Mouse (Mus musculus): ENCODE results near the gene Gm36028.

Gene Gm36028

DNA sequence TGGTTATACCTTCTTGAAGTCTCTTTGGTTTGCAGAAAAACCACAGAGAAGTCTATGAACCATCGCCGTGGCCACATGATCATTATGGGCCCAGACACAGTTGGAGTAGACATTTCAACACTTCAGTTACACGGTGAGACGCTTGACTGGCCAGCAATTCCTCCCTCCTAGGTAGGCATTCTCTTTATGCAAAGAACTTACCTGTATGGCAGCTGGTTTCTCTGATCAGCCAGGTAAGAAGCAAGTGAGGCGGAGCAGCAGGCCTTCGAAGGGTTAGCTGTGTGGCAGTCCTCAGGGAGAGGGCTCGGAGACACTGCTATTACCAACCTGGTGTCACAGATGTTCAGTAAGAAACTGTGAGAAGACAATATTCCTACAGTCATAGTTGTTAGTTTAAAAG is 733 bp downstream of the Gm36028 start:
- no peak for DNase-seq (ENCODE audit: extremely low spot score)

DNA sequence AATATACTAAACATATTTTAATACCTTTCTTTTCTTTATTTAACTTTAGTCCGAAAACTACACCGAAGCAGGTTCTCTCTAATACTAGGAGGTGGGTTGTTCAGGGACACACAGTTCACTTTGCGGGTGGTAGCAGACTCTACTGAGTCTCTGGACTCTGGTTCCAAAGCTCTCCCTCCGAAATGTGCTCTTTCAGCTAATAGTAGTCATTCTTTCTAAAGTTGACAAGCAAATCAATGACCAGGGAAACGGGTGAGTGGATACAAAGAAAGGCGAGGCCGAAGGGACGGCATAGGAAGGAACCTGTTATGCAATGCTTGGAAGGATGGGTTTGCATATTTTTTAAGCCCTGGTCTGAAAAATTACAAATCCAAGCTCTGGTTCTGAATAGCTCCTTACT is 3.5 kb downstream of the Gm36028 start:
- DNase-seq (ENCODE audit: extremely low spot score), result no peak

DNA sequence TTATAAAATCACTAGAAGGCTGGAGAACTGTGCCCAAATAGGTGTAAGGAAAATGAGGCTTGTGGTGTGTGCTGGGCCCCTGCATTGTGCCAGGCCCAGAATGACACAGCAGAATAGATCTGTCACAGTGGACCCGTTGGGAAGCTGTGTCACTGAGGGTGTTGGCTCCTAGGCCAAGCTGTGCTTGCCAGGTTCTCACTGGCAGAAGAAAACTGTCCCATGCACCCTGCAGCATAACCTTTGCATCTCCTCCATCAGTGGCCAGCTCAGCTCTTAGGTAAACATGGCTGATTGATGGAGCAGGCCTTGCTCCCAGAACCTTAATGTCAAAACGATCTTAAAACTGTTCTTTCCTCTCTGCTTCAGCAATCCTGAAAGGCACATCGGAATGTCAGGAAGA is 4.6 kb downstream of the Gm36028 start:
- no peak for DNase-seq (ENCODE audit: extremely low spot score)

DNA sequence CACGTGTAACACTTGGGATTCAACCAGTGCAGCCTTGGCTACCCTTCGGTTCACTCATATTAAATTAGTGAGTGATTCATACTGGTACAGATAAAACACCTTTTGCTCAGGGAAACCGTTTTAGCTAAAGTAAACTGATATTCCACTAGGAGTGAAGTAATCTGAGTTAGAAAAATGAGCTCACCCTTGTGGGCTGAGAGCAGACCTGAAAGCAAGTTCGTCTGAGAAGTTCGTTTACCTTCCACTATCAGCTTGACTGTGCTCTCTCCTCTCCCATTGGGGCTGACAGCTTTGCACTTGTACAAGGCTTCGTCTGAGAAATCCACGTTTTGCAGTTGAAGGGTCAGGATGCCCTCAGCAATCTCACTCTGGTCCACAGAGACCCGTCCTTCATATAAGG is 5.4 kb downstream of the Gm36028 start:
- DNase-seq (ENCODE audit: extremely low spot score), result no peak

DNA sequence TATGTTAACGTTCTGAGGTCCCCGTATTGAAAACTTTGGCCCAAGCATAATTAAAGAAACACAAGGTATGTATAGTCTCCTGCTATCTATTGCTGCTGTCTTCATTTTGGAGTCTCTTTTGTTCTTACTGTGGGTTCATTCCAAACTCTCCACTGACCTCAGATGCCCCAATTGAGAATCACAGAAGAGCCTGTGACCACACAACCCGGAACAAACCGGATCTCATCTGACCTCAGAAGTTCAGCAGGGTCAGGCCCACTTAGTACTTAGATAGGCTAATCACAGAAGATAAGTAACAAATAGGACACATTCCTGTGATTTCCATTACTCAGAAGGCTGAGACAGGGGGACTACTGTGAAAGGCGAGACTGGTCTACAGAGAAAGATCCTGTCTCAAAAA is 6.4 kb downstream of the Gm36028 start:
- DNase-seq (ENCODE audit: extremely low spot score), result peak; percentile 18

DNA sequence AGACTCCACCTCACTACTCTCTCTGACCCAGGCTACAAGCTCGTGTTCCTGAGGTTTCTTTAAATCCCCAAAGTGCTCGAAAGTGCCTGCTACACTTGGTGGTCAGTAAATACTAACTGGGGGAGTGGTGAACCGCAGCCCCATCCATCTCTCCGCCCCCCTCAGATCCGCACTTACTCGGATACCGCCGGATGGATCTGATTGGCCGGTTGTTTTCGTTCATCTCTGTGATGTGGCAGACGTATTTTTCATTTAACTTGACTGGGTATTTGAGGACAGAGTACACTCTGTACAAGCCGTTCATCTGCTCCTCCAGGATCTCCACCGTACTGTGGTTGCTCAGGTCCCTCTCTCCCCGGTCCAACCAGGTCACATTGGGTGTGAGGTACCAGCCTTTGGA is 6.9 kb downstream of the Gm36028 start:
- no peak for DNase-seq (ENCODE audit: extremely low spot score)

DNA sequence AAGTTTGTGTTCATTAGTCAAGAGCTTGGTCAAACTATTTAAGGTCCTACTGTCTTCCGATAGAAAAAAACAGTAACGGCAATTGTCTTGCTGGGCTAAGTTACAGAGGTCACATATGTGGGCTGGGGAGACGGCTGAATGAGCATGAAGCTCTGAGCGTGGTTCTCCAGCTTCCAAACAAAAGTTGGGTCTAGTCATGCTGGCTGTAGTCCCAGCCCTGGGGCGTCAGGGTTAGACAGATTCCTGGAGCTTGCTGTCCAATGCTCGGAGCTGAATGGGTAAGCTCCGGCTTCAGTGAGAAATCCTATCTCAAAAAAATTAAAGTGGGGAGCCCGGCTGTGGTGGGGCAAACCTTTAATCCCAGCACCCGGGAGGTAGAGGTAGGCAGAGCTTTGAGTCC is 7.7 kb downstream of the Gm36028 start:
- DNase-seq (ENCODE audit: extremely low spot score), result no peak

DNA sequence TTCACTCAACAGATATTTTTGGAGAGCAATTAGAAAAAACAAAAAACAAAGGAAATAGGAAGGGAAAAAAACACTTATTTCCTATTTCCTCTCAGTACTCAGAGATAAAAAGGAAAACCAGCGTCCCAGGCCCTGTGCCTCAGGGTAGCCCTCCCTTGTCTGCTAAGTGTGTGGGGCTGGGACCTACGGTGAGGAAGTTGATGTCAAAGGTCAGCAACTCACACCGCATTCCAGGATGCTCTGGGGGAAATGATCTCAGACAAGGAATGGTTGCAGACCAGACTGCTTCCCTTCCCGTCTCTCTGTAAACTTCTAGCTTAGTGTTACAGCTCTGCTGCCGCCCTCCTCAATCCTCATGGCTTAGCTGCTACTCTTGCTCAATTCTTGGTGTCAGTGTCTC is 9.6 kb downstream of the Gm36028 start:
- peak; percentile 66 for DNase-seq (ENCODE audit: extremely low spot score)

DNA sequence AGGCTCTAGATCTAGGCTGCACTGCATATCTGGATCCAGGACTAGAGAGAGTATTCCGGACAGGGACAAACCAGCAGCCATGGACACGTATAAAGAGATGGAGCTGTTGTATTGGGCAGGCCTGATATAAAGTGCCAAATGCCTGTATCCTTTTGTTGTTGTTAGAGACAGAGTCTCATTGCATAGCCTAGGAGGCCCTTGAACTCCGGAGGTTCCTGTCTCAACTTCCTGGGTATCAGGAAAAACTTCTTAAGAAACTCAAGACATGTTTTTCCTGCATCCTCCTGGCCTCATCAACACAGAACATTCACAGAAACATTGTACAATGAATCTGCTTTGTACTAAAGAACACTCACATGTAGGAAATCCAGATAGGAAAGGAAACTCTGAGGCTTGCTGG is 13.9 kb downstream of the Gm36028 start:
- DNase-seq (ENCODE audit: extremely low spot score), result no peak

DNA sequence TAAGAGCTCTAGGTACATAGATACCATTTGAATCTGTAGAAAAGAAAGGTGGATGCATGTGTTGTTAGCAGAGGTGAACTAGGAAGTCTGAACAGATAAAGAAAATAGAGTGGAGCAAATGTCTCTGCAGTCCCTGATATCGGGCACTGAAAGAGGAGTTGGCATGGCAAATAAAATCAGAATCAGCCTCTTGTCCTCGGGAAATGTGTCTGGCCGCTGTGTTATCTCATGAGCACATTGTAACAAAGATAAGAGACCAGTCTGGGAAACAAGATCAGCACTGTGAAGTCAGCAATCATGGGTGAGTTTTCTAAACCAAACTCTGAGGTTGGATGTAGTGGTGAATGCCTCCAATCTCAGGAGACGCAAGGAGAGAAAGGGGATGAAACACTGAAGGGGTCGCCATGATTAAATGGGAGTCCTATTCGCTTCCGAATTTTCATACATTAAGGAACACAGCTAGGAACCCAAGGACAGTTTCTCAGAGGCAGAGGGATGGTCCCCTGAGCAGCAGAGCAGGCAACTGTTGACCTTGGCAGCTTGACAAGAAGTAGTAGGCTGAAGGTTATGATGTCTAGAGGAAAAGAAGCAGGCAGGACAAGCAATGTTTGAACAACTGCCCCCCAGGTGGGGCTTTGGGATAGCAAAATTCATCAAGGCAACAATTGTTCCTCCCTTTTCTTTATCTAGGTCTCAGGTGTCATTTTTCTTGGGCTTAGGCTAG is 15.6 kb downstream of the Gm36028 start:
- no peak for DNase-seq (ENCODE audit: extremely low spot score)

DNA sequence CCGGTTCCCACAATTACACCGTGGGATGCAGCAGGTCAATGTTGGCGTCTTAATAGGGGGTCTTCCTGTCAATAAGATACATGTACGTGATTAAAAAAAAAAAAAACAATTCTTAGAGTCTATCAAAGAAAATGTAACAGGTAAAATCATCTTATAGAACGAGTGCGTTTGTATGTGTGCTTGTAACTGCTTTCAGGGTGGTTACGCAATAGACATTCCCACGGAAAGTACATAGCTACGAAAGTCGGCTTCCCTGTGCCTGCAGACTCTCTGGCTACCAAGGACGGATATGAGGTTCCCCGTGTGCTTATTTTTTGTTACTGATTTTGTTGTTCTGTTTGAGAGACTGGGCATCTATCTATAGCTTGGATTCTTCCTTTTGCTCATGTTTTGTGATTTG is 17.2 kb downstream of the Gm36028 start:
- DNase-seq (ENCODE audit: extremely low spot score), result no peak

DNA sequence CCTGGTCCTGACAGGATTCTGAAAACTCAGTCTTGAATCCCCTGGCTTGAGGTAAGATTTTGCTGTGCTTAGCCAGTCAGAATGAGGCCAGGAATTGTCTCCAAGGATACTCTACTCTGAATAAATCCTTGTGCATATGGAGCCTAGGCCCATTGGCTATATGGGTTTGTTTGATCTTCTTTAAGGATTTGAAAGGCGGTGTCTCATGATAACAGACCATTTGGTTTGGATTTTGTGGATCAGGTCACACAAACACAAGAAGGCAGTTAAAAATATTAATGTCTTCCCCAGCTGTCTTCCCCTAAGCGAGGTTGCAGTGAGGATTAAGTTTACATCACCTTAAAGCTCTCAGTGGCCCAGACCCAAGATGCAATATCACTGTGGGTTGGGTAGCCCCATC is 18.5 kb downstream of the Gm36028 start:
- no peak for DNase-seq (ENCODE audit: extremely low spot score)

DNA sequence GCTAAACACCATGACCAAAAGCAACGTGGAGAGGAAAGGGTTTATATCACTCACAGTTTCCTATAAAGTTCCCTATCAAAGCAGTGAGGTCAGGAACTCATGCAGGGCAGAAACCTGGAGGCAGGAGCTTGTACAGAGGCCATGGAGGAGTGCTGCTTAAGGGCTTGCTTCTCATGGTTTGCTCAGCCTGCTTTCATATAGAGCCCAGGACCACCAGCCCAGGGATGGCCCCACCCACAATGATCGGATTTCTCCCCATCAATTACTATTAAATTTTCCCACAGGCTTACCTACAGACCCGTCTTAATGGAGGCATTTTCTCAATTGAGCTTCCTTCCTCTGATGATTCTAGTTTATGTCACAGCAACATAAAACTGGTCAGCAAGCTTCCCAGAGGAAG is 23.4 kb downstream of the Gm36028 start:
- no peak for DNase-seq (ENCODE audit: extremely low spot score)

DNA sequence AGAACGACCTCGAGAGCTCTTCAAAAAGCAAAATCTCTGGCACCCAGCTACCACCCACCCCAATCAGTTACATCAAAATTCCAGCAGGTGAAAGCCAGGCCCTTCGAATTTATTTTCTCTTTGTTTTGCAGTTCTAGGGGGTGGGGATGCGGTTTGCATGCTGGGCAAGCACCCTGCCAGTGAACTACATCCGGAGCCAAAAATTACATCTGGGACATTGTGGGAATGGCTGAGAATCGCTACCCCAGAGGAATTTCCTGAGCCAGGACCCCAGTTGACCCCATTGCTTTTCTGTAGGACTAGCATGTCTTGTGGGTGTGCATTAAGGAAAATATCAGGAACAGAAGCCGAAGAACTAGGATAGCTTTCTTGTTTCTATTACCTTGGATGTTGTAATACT is 29.9 kb downstream of the Gm36028 start:
- DNase-seq (ENCODE audit: extremely low spot score), result no peak

DNA sequence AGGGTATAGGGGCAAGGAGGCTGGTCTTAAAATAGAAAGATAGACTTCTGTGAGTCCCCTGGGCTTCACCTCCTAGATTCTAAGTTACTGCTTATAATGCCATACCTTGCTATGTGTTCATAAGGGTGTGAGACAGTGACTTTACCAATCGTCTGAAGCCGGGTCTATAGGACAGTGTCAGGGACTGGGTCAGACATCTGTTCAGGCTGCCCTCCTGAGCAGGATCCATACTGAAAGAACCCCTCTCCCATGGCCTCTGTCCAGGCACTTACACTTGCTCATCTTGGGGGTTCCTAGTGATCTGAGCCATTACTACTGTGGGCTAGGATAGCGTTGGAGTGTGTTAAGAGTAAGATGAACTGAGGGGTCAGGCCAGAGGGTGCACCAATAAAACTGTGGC is 34.7 kb downstream of the Gm36028 start:
- DNase-seq (ENCODE audit: extremely low spot score), result no peak

DNA sequence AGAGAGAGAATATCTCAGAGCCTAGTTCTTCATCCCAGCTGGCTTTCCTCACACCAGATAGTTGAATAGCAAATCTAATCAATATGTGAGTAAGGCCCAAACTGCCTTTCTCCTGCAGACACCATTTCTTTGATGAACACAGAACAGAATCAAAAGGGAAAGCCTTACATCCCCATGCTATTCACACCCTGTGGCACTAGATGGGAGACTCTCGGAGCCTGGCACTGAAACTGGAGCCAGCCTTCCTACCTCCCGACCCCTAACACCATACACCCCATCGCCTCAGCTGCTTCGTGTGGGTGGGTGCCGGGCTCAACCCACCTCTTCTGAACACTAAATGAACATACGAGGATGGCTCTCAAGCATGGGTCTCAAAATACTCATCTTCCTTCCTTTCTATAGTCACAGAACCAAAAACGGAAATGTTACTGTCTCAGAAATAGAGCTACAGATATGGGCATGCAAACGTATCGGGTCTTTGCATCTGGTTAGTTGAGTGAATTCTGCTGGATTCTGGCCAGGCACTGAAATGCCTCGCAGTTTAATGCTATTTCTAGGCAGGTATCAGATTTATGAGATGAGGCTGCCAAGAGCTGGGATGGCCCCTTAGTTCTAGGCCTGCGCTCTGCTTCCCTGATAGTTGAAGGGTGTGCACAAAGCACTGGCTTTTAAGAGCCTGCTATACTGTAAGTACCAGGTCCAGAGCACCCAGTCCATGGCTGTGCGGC is 36.0 kb downstream of the Gm36028 start:
- no peak for DNase-seq (ENCODE audit: extremely low spot score)

DNA sequence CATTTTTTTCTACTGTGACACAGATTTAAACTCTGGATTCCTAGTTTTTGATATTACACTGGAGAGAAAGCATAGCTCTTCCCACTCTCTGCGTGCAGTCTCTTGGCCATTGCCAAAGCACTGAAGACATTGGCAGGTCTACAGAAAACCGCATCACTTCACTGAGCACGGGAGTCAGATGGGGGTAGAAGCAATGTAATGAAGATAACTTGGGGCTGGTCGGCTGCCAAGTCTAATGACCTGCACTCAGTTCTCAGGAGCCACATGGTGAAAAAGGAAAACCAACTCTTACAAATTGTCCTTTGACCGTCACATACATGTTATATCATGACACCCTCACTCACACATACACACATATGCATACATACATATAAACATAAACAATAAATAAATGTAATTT is 37.0 kb downstream of the Gm36028 start:
- no peak for DNase-seq (ENCODE audit: extremely low spot score)

DNA sequence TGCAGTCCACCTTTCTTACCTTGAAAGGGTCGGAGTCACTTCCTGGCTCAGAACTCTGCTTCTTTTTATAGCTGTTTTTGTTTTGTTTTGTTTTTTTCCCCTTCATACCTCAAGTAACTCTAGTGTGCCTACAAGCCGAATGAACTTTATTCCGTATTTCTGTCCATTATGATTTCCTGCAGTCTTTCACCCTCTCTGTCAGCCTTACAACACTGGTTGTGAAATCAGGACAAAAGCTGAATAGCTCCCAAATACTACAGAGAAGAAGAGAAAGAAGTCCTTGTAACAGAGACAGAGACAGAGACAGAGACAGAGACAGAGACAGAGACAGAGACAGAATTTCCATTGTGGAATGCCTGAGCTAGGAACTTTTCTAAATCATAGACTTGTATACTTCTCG is 43.0 kb downstream of the Gm36028 start:
- DNase-seq (ENCODE audit: extremely low spot score), result no peak

DNA sequence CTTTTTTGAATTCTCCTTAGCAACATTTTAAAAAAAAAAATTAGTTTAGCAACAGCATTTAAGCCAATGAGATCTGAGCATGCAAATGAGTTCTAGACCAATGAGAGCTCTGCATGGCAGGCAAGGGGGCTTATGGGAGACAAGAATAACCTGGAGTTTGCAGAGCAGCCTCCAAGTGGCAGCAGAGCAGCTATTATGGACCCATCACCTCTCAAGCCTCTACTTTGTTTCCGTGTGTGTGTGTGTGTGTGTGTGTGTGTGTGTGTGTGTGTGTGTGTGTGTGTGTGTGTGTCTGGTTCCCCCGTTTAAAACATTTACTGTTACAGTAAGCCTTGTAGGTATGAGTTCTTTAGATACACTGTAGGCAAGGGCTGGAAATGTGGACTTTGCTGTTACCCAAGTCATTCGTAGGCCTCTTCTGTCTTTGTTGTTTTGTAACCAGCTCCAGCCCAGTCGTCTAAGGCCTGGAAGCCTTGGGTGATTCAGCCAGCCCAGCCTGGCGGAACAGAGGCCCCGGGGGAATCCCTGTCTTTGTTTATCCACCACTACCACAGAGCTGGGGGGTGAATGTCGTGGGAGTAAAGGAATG is 46.5 kb downstream of the Gm36028 start:
- peak; percentile 65 for DNase-seq (ENCODE audit: extremely low spot score)

DNA sequence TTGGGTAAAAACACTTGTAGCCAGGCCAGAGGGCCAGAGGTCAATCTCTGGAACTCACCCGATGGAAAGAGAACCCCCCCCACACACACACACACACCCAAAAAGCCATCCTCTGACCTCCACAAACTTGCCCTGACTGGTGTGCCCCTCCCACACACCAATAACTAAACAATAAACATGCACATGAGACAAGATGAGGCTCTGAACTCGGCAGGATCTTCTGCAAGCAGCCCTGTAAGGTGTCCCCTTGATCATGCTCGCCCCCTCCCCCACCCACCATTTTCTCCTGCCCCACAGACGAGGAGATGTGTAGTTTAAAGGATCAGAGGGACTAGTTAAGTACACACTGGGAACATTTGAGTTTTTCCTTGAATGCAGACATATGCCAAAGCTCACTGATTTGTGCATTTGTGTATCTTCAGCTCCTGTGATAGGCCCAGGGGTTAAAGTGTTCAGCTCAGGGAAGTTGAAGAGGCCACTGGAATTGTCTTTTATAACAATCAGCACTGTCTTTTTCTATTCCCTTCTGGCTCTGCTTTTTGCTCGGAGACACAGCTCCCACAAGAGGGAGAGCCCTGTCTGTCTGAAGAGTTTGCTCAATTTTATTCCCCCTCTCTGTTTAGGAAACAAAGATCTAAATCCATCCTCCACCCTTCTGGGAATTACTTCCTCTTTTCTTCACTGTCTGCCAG is 47.1 kb downstream of the Gm36028 start:
- no peak for DNase-seq (ENCODE audit: extremely low spot score)

DNA sequence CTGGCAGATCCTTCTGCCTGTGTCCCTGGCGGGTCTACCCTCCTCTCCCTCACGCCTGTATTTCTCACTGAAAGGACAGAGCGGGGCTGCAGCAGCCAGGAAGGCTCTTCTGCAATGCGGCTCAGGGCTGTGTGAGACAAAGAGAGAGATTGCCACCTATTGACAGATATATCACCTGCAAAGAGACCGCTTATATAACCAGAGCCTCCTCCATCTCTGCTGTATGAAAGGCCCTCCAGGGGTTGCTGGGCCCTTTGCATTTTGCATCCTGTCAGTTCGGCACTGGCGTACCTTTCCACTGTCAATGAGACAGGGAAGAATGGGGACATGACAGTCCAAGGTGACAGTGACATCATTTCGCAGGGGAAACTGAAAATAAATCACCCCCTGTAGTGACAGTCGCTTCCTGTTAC is 48.5 kb downstream of the Gm36028 start:
- no peak for DNase-seq (ENCODE audit: extremely low spot score)

DNA sequence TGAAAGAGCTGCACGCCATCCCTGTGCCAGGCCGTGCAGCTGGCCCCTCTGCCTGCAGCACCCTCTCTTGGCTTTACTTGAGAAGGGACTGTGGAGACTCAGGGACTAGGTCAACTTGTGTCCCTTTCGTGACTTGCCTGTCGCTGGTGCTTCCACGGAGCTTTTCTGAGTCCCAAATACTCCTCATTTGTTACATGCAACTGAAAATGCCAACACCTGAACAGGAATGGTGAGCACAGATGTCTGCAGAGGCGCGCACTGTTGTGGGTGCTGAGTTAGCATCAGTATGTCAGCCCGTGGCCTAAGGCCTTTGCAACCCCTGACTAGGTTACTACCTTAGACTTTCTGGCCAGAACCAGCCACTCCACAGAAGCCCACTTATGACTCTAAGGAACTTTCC is 49.1 kb downstream of the Gm36028 start:
- DNase-seq (ENCODE audit: extremely low spot score), result no peak

DNA sequence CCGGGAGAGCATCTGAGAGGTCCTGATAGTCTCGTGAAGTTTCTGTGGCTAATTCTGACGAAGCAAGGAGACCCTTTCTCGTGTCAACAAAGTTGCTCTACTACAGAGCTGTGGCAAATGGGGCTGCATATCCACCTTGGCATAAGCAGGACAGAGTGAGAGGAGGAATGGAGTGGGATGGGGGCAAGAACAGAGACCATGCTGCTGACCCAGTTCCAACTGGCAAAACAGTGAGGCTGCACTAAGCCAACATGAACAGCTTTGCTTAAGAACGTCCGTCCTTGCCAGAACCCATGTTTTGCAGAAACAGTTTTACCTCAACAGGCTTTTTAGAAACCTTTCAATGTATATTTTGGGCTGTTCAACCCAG is 51.3 kb downstream of the Gm36028 start:
- no peak for DNase-seq (ENCODE audit: extremely low spot score)

Measured in embryo, embryonic 9.5 days (tissue).